Mouse (Mus musculus): ENCODE measurements around the gene Kansl2. TPM values are rescaled to one million over a fixed set of nuclear protein-coding genes. Genes with fewer than 3 reads are reported as not detected.

The Kansl2 gene
- polyA plus RNA-seq, 1 experiment from 2014 or later: 123 TPM

DNA sequence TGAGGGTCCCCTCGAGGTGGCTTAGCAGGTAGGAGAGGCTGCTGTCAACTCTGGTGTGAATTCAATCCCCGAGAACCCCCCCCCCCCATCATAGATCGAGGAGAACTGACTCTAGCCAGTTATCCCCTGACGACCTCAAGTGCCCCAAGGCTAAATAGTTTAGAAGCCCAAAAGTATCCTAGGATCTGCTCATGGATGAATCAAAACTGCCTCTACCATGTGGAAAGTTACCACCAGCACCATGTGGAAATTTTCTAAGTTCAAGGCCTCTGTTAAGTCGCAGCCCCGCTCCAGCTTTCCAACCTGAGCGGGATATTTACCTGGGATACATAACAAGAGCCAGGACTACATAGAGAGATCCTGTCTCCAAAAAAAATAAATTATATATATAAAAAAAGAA, 35.2 kb upstream of the Kansl2 start:
- H3K36me3 ChIP-seq (ENCODE audit: control insufficient read depth, insufficient read depth, low read length): peaks cover 4% of the 10 kb centered on the region; the same call in 1 of the 2 replicates
- H3K4me3 ChIP-seq (ENCODE audit: low read length): peak overlapping the region; percentile 74
- H3K9ac ChIP-seq (ENCODE audit: low read depth, low read length): peak overlapping the region; percentile 88; the same call in 1 of the 2 replicates
- H3K4me1 ChIP-seq (ENCODE audit: control insufficient read depth, insufficient read depth, low read length): peaks cover 20% of the 10 kb centered on the region
- H3K9me3 ChIP-seq (ENCODE audit: control insufficient read depth, low read length): no peaks in the 10 kb centered on the region
- WGBS: 71% methylated on average over 7 of the region's 7 CpGs
- H3K27me3 ChIP-seq (ENCODE audit: control insufficient read depth, insufficient read depth, low read length): no peaks in the 10 kb centered on the region
- no peak overlapping the region for H3K27ac ChIP-seq (ENCODE audit: low read depth, low read length)
- peak overlapping the region; percentile 54 for H3K4me2 ChIP-seq (replicated peaks; ENCODE audit: low read depth, low read length)
- ATAC-seq (ENCODE audit: low FRiP score, low TSS enrichment): no peak

DNA sequence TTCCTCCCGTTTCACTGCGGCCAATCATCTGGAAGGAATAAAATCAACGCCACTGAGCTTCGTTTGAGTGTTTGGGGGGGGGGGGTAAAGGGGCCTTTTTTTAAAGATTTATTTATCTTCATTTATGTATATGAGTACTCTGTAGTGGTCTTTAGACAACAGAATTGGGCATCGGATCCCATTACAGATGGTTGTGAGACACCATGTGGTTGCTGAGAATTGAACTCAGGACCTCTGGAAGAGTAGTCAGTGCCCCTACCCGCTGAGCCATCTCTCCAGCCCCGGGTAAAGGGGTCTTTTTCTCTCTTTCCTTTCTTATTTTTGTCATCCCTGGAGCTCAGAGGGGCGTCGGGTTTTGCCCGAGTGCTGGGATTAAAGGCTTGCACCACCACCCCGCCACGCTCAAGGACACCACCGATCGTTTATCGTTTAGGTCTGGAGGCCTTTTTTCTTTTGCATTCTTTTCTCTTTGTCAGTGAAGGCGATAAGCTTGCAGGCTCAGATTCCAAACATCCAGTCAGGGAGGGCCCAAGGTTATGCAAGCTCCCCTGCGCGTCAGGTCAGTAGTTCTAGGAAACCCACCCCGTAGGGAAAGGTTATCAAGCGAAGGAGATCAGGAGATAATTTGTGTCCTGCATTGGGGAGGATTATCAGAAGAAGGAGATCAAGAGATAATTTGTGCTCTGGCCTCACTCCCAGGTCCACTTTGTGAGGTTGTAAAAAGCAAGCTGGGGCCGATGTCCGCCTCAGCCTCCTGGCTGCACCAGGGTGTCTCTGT, 34.4 kb upstream of the Kansl2 start:
- Histone ChIP-seq H3K27me3 (ENCODE audit: control insufficient read depth, insufficient read depth, low read length) (no peaks in the 10 kb centered on the region), H3K4me2 (replicated peaks; ENCODE audit: low read depth, low read length) (peak overlapping the region; percentile 54), H3K36me3 (ENCODE audit: control insufficient read depth, insufficient read depth, low read length) (peaks cover 10% of the 10 kb centered on the region; the same call in 1 of the 2 replicates), H3K4me1 (ENCODE audit: control insufficient read depth, insufficient read depth, low read length) (peaks cover 20% of the 10 kb centered on the region), H3K27ac (ENCODE audit: low read depth, low read length) (peak overlapping the region; percentile 98), H3K4me3 (ENCODE audit: low read length) (peak overlapping the region; percentile 74), H3K9me3 (ENCODE audit: control insufficient read depth, low read length) (no peaks in the 10 kb centered on the region), H3K9ac (ENCODE audit: low read depth, low read length) (peak overlapping the region; percentile 88)
- WGBS: 3% methylated on average over 22 of the region's 22 CpGs
- peak; percentile 11; the same call in 1 of the 2 replicates for ATAC-seq (ENCODE audit: low FRiP score, low TSS enrichment)

DNA sequence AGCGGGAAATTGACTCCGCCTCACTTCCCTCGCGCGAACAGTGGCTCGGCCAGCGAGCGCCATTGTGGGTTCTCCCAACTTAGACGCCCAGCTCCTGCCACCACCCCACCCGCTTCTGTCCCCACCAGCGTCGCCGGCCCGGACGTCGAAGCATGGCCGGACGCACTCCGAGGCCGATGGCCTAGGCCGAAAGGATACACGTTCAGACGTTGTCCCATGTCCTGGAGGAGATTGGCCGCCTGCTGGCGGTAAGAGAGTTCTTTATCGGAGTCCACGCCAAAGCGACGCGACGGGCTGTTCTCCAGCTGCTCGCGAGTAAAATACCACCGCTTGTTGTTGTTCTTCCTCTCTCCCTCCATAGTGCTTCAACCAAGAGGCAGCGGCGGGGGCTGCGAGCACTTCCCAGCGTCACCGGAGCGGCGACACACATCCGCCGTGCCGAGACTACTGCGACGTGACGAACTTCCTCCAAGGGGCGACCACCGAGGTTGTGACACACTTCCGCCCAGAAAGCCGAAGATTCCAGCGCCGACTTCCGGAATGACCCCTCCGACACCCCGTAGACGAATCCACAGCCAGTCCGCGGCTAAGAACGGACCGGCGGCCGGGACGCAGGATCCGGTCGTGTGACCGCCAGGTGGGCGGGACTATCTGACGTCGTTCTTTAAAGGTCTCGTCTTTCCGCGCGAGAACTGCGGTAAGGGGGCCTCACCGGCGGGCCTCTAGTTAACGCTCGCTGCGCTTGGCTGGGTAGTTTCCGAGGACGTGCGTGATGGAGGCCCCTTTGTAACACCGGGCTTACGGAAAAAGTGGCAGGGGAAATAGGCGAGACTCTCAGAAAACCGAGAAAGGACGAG, 33.4 kb upstream of the Kansl2 start:
- peak overlapping the region; percentile 70 for H3K4me2 ChIP-seq (replicated peaks; ENCODE audit: low read depth, low read length)
- peaks cover 19% of the 10 kb centered on the region; the same call in 1 of the 2 replicates for H3K36me3 ChIP-seq (ENCODE audit: control insufficient read depth, insufficient read depth, low read length)
- H3K27ac ChIP-seq (ENCODE audit: low read depth, low read length): peak overlapping the region; percentile 98
- peak overlapping the region; percentile 74 for H3K4me3 ChIP-seq (ENCODE audit: low read length)
- peaks cover 20% of the 10 kb centered on the region for H3K4me1 ChIP-seq (ENCODE audit: control insufficient read depth, insufficient read depth, low read length)
- H3K9me3 ChIP-seq (ENCODE audit: control insufficient read depth, low read length): no peaks in the 10 kb centered on the region
- no peaks in the 10 kb centered on the region for H3K27me3 ChIP-seq (ENCODE audit: control insufficient read depth, insufficient read depth, low read length)
- peak; percentile 97 for ATAC-seq (ENCODE audit: low FRiP score, low TSS enrichment)
- under 1% methylated on average over 88 of the region's 88 CpGs for WGBS
- peak overlapping the region; percentile 88 for H3K9ac ChIP-seq (ENCODE audit: low read depth, low read length)

DNA sequence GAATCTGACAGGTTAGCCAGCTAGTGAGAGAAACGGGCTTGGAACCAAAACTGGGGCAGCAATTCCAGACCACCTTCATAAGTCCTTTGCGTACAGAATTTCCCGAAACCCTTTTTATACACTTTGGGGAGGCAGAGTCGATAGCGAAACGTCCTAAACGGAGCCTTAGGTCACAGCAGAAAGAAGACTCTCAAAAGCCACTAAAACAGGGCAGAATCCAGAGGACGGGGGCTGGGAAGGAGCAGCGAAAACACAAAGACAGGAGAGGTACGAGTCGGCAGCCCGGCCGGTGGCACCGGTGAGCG, 32.9 kb upstream of the Kansl2 start:
- peak overlapping the region; percentile 89 for H3K27ac ChIP-seq (ENCODE audit: low read depth, low read length)
- no peaks in the 10 kb centered on the region for H3K27me3 ChIP-seq (ENCODE audit: control insufficient read depth, insufficient read depth, low read length)
- no peaks in the 10 kb centered on the region for H3K9me3 ChIP-seq (ENCODE audit: control insufficient read depth, low read length)
- WGBS: 0% methylated on average over 15 of the region's 15 CpGs
- peaks cover 22% of the 10 kb centered on the region; the same call in 1 of the 2 replicates for H3K36me3 ChIP-seq (ENCODE audit: control insufficient read depth, insufficient read depth, low read length)
- no peak for ATAC-seq (ENCODE audit: low FRiP score, low TSS enrichment)
- H3K9ac ChIP-seq (ENCODE audit: low read depth, low read length): peak overlapping the region; percentile 78
- peaks cover 20% of the 10 kb centered on the region for H3K4me1 ChIP-seq (ENCODE audit: control insufficient read depth, insufficient read depth, low read length)
- H3K4me2 ChIP-seq (replicated peaks; ENCODE audit: low read depth, low read length): peak overlapping the region; percentile 70
- peak overlapping the region; percentile 74 for H3K4me3 ChIP-seq (ENCODE audit: low read length)

DNA sequence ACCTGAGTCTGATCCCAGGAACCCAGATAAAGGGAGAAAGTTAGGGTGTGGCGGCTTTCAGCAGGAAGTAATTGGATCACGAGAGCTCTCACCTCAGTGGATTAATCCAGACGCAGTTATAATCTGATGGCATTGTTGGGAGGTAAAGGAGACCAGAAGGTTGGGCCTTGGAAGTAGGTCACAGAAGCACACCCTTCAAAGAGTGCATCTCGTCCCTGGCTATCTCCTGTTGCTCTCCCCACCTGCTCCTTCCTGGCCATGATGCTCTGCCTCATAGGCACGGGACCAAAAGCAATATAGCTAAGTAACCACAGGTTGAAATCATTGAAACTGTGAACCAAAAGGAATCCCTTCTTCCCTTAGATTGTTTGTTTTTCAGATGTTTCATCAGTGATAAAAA, 23.1 kb upstream of the Kansl2 start:
- Histone ChIP-seq H3K4me2 (replicated peaks; ENCODE audit: low read depth, low read length) (no peak overlapping the region), H3K27me3 (ENCODE audit: control insufficient read depth, insufficient read depth, low read length) (no peaks in the 10 kb centered on the region), H3K27ac (ENCODE audit: low read depth, low read length) (no peak overlapping the region), H3K36me3 (ENCODE audit: control insufficient read depth, insufficient read depth, low read length) (peaks cover 67% of the 10 kb centered on the region), H3K9me3 (ENCODE audit: control insufficient read depth, low read length) (no peaks in the 10 kb centered on the region), H3K4me1 (ENCODE audit: control insufficient read depth, insufficient read depth, low read length) (no peaks in the 10 kb centered on the region), H3K4me3 (ENCODE audit: low read length) (no peak overlapping the region), H3K9ac (ENCODE audit: low read depth, low read length) (no peak overlapping the region)
- no peak for ATAC-seq (ENCODE audit: low FRiP score, low TSS enrichment)
- WGBS: 92% methylated on average over 5 of the region's 5 CpGs

DNA sequence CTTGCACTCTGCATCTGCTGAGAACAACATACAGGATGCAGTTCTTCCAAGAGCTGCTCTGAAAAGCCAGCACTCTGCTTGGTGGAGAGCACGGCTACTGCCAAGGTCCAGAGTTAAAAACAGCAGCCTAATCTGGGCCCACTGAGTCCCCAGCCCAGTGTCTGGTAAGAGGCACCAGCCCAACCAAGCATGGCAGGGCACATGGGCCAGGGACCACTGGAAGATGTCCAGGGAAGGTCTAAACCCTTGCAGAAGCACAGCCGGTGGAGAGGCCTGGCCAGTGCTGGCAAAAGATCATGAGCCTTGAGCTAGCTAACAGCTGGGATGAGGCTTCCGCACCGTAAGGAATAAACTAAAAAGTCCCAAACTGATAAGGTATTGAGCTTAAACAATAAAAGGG, 21.8 kb upstream of the Kansl2 start:
- Histone ChIP-seq H3K4me2 (replicated peaks; ENCODE audit: low read depth, low read length) (no peak overlapping the region), H3K9me3 (ENCODE audit: control insufficient read depth, low read length) (no peaks in the 10 kb centered on the region), H3K4me1 (ENCODE audit: control insufficient read depth, insufficient read depth, low read length) (no peaks in the 10 kb centered on the region), H3K9ac (ENCODE audit: low read depth, low read length) (no peak overlapping the region), H3K4me3 (ENCODE audit: low read length) (no peak overlapping the region), H3K27ac (ENCODE audit: low read depth, low read length) (no peak overlapping the region), H3K36me3 (ENCODE audit: control insufficient read depth, insufficient read depth, low read length) (peaks cover 78% of the 10 kb centered on the region), H3K27me3 (ENCODE audit: control insufficient read depth, insufficient read depth, low read length) (no peaks in the 10 kb centered on the region)
- no peak for ATAC-seq (ENCODE audit: low FRiP score, low TSS enrichment)
- 94% methylated on average over 4 of the region's 4 CpGs for WGBS

DNA sequence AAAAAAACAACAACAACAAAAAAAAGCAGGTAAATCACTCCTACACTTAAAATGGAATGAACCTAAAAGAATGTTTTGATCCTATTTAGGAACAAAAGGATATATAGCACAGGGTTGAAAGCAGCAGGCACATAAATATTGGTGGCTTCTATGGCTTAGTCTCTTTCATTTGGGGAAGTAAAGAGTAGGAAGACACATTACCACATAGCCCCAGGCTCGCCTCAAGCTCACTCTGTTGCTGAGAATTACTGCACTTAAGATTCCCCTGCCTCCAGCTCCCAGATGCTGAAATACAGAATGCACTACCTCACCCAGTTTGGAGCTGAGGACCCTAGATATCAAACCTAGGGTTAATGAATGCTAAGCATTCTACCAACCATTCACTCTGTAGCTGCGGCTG, 18.7 kb upstream of the Kansl2 start:
- H3K4me1 ChIP-seq (ENCODE audit: control insufficient read depth, insufficient read depth, low read length): no peaks in the 10 kb centered on the region
- peaks cover 64% of the 10 kb centered on the region for H3K36me3 ChIP-seq (ENCODE audit: control insufficient read depth, insufficient read depth, low read length)
- no peak overlapping the region for H3K27ac ChIP-seq (ENCODE audit: low read depth, low read length)
- 86% methylated on average over 2 of the region's 2 CpGs for WGBS
- no peak for ATAC-seq (ENCODE audit: low FRiP score, low TSS enrichment)
- no peaks in the 10 kb centered on the region for H3K9me3 ChIP-seq (ENCODE audit: control insufficient read depth, low read length)
- no peak overlapping the region for H3K4me3 ChIP-seq (ENCODE audit: low read length)
- H3K9ac ChIP-seq (ENCODE audit: low read depth, low read length): no peak overlapping the region
- H3K27me3 ChIP-seq (ENCODE audit: control insufficient read depth, insufficient read depth, low read length): no peaks in the 10 kb centered on the region
- H3K4me2 ChIP-seq (replicated peaks; ENCODE audit: low read depth, low read length): no peak overlapping the region

DNA sequence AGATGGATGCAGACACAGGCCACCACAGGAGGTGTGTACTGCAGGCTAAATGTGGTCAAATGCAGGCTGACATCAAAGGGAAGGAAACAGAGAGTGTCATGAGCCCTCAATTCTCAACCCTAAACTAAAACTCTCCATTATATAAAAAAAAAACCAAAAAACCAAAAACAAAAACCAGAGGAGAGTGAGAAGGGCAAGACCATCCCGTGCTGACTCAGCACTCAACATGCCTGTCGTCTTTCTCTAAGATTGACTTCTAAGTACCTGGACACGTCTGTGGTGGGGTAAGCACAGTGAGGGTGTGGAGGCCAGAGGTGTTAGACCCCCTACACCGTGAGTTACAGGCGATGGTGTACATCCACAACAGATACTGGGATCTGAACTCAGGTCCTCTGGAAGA, 12.8 kb upstream of the Kansl2 start:
- Histone ChIP-seq H3K27ac (ENCODE audit: low read depth, low read length) (no peak overlapping the region), H3K4me3 (ENCODE audit: low read length) (no peak overlapping the region), H3K36me3 (ENCODE audit: control insufficient read depth, insufficient read depth, low read length) (peaks cover 78% of the 10 kb centered on the region), H3K9me3 (ENCODE audit: control insufficient read depth, low read length) (no peaks in the 10 kb centered on the region), H3K4me2 (replicated peaks; ENCODE audit: low read depth, low read length) (no peak overlapping the region), H3K4me1 (ENCODE audit: control insufficient read depth, insufficient read depth, low read length) (no peaks in the 10 kb centered on the region), H3K27me3 (ENCODE audit: control insufficient read depth, insufficient read depth, low read length) (no peaks in the 10 kb centered on the region), H3K9ac (ENCODE audit: low read depth, low read length) (no peak overlapping the region)
- no peak for ATAC-seq (ENCODE audit: low FRiP score, low TSS enrichment)
- 90% methylated on average over 5 of the region's 5 CpGs for WGBS

DNA sequence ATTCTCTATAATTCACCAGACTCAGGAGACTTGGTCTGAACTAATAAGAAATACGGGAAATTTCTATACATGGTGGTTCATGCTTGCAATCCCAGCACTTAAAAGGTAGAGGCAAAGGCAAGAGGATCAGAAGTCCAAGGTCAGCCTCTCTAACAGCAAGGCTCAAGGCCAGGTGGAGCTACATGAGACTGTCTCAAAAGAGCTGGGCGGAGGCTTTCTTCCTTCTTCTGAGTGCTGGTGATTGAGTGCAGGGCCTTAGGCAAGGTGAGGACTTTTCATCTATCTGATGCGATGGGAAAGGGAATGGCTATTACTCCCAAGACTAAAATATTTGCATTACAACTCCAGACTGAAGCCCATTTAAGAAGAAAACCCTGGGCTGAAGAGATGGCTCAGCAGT, 11.1 kb upstream of the Kansl2 start:
- H3K4me2 ChIP-seq (replicated peaks; ENCODE audit: low read depth, low read length): no peak overlapping the region
- no peak for ATAC-seq (ENCODE audit: low FRiP score, low TSS enrichment)
- WGBS: 92% methylated on average over 3 of the region's 3 CpGs
- no peak overlapping the region for H3K27ac ChIP-seq (ENCODE audit: low read depth, low read length)
- H3K36me3 ChIP-seq (ENCODE audit: control insufficient read depth, insufficient read depth, low read length): peaks cover 76% of the 10 kb centered on the region
- H3K4me3 ChIP-seq (ENCODE audit: low read length): no peak overlapping the region
- H3K27me3 ChIP-seq (ENCODE audit: control insufficient read depth, insufficient read depth, low read length): no peaks in the 10 kb centered on the region
- H3K9me3 ChIP-seq (ENCODE audit: control insufficient read depth, low read length): no peaks in the 10 kb centered on the region
- H3K9ac ChIP-seq (ENCODE audit: low read depth, low read length): no peak overlapping the region
- H3K4me1 ChIP-seq (ENCODE audit: control insufficient read depth, insufficient read depth, low read length): no peaks in the 10 kb centered on the region
